Mouse (Mus musculus): ENCODE measurements at regions not wholly inside any gene's neighbourhood (a gene's known extent, or its start where the extent isn't known, plus 50 kb on each side); places are given as distances from the start of the nearest gene placed in this dataset.

DNA sequence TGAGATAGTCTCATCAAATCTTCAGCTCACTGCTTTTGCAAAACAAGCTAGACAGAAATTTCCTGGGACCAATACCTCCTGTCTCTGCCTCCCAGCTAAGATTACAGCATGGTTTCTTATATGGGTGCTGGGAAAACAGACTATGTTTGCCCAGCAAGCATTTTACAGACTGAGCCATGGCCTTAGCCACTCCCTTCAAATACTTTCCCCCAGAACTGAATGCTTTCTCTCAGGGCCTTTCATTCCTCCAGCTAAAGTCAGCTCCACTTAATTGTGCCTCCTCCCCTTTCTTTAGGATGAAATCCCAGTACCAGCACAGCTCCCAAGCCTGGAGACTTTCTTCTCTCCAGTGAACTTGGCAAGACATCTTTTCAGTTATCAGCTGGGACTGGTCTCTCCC, 232.1 kb downstream of the Tmsb4x start:
- no peak for ATAC-seq
- H3K27me3 ChIP-seq (replicated peaks; ENCODE audit: control insufficient read depth, insufficient read depth, low read length): no peaks in the 10 kb centered on the region
- no peak overlapping the region for H3K27ac ChIP-seq (ENCODE audit: low read depth, low read length)
- no peak for DNase-seq (ENCODE audit: low spot score)
- no peak overlapping the region for H3K4me2 ChIP-seq (ENCODE audit: low read length)
- H3K9me3 ChIP-seq (replicated peaks; ENCODE audit: control insufficient read depth, low read length): no peaks in the 10 kb centered on the region
- no peak overlapping the region for H3K4me3 ChIP-seq (ENCODE audit: low read depth, low read length)
- no peak overlapping the region for H3K9ac ChIP-seq (ENCODE audit: low read length)
- no peaks in the 10 kb centered on the region for H3K36me3 ChIP-seq (ENCODE audit: control insufficient read depth, insufficient read depth, low read length)
- no peaks in the 10 kb centered on the region for H3K4me1 ChIP-seq (ENCODE audit: control insufficient read depth, insufficient read depth, low read length)

- no peak overlapping the region for H3K27ac ChIP-seq (ENCODE audit: low read depth, low read length)
- WGBS: 26% methylated on average over 1 of the region's 1 CpGs
- no peak overlapping the region for H3K4me2 ChIP-seq (ENCODE audit: low read length)
- peak; percentile 82 for DNase-seq (ENCODE audit: low spot score)
- ATAC-seq: peak; percentile 92
- no peak overlapping the region for H3K9ac ChIP-seq (ENCODE audit: low read length)
- no peaks in the 10 kb centered on the region for H3K9me3 ChIP-seq (replicated peaks; ENCODE audit: control insufficient read depth, low read length)
- H3K4me3 ChIP-seq (ENCODE audit: low read depth, low read length): no peak overlapping the region
- no peaks in the 10 kb centered on the region for H3K27me3 ChIP-seq (replicated peaks; ENCODE audit: control insufficient read depth, insufficient read depth, low read length)
- H3K36me3 ChIP-seq (ENCODE audit: control insufficient read depth, insufficient read depth, low read length): no peaks in the 10 kb centered on the region
- H3K4me1 ChIP-seq (ENCODE audit: control insufficient read depth, insufficient read depth, low read length): no peaks in the 10 kb centered on the region
Observed at GRCm38 (mm10) chrX:166971721-166972120, 237.4 kb downstream of the Tmsb4x start.

GRCm38 (mm10) chrX:166964656-166965582, 244.2 kb downstream of the Tmsb4x start:
- no peaks in the 10 kb centered on the region for H3K9me3 ChIP-seq (replicated peaks; ENCODE audit: control insufficient read depth, low read length)
- WGBS: 66% methylated on average over 7 of the region's 7 CpGs
- H3K4me2 ChIP-seq (ENCODE audit: low read length): no peak overlapping the region
- H3K27ac ChIP-seq (ENCODE audit: low read depth, low read length): no peak overlapping the region
- no peak overlapping the region for H3K4me3 ChIP-seq (ENCODE audit: low read depth, low read length)
- no peaks in the 10 kb centered on the region for H3K4me1 ChIP-seq (ENCODE audit: control insufficient read depth, insufficient read depth, low read length)
- no peaks in the 10 kb centered on the region for H3K36me3 ChIP-seq (ENCODE audit: control insufficient read depth, insufficient read depth, low read length)
- H3K9ac ChIP-seq (ENCODE audit: low read length): no peak overlapping the region
- DNase-seq (ENCODE audit: low spot score) (peak; percentile 52), ATAC-seq (peak; percentile 70)
- H3K27me3 ChIP-seq (replicated peaks; ENCODE audit: control insufficient read depth, insufficient read depth, low read length): no peaks in the 10 kb centered on the region

DNA sequence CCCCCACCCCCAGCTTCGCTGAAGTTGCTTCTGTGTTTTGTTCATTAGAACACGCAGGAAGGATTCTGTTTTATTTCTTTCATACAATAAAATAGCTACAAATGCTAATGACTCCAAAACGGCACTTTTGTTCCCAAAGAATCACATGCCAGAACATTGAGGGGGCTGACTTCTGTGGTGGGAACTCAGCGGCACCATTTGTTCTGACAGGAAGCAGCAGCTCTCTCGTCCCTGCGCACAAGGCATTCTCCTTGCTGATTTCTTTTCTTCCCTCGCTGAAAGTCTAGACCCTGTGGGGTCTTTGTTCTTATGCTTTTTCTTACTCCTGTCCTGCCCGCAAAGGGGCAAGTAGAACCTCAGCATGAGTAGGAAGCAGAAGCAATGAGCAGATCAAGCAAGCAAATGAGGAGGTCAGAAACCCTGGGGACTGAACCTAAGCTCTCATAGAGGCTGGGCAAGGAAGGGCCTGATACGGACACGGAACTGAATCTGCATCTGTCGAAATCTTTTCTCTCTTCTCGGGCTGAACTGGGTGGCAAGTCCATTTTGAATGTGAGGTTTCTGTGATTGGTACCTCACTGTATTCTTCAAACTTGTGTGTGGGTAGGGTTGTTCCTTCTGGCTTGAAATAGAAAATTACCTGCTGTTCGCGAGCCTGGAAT, 256.5 kb downstream of the Tmsb4x start:
- Histone ChIP-seq H3K9me3 (replicated peaks; ENCODE audit: control insufficient read depth, low read length) (no peaks in the 10 kb centered on the region), H3K36me3 (ENCODE audit: control insufficient read depth, insufficient read depth, low read length) (no peaks in the 10 kb centered on the region), H3K4me3 (ENCODE audit: low read depth, low read length) (no peak overlapping the region), H3K4me1 (ENCODE audit: control insufficient read depth, insufficient read depth, low read length) (no peaks in the 10 kb centered on the region), H3K4me2 (ENCODE audit: low read length) (0 out of 2 replicates have a peak overlapping the region, but pooled peaks have one; percentile 7), H3K27ac (ENCODE audit: low read depth, low read length) (no peak overlapping the region), H3K27me3 (replicated peaks; ENCODE audit: control insufficient read depth, insufficient read depth, low read length) (0 out of 2 replicates have a peak, but pooled peaks cover 4% of the 10 kb centered on the region), H3K9ac (ENCODE audit: low read length) (no peak overlapping the region)
- WGBS: 49% methylated on average over 14 of the region's 14 CpGs
- no peak for ATAC-seq
- DNase-seq (ENCODE audit: low spot score): peak; percentile 13

DNA sequence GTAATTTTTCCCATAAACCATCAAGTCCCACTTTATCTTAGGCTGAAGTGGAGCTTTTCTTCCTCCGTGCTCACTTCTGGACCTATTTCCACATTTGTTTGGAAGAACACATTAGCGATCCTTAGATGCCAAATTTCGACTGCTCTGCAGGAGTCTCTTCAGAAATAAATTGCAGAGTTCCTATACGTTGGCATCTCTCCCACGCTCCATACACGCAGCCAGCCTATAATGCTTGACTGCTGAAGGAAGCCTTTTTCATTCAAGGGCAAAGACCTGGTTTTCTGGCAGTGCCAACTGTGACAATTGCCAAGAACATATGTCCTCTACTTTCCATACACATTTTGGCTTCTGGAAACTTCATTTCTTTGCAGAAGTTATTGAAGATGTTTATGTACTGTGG, 258.1 kb downstream of the Tmsb4x start:
- H3K27ac ChIP-seq (ENCODE audit: low read depth, low read length): no peak overlapping the region
- H3K9me3 ChIP-seq (replicated peaks; ENCODE audit: control insufficient read depth, low read length): no peaks in the 10 kb centered on the region
- H3K4me1 ChIP-seq (ENCODE audit: control insufficient read depth, insufficient read depth, low read length): no peaks in the 10 kb centered on the region
- H3K9ac ChIP-seq (ENCODE audit: low read length): no peak overlapping the region
- DNase-seq (ENCODE audit: low spot score): peak; percentile 65
- H3K4me2 ChIP-seq (ENCODE audit: low read length): no peak overlapping the region
- H3K4me3 ChIP-seq (ENCODE audit: low read depth, low read length): no peak overlapping the region
- WGBS: 65% methylated on average over 6 of the region's 6 CpGs
- ATAC-seq: peak; percentile 32; the same call in 1 of the 2 replicates
- 0 out of 2 replicates have a peak, but pooled peaks cover 4% of the 10 kb centered on the region for H3K27me3 ChIP-seq (replicated peaks; ENCODE audit: control insufficient read depth, insufficient read depth, low read length)
- H3K36me3 ChIP-seq (ENCODE audit: control insufficient read depth, insufficient read depth, low read length): no peaks in the 10 kb centered on the region

DNA sequence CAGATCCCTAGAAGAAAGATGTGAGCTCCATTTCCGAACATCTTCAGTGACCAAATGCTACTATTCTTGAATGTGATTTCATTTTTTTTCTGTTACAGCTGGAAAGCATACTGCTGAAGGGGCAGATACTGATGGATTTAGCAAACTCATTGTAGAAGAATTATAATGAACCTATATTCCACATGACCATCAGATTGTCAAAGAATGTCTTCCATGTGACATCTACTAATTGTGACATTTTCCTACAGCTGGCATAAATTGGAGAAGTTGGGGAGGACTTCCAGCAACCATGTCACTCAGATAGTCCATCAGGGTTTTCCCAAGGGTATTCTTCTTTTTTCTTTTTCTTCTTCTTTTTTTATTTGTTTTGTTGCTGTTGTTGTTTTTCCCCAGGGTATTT, 263.2 kb downstream of the Tmsb4x start:
- Histone ChIP-seq H3K27me3 (replicated peaks; ENCODE audit: control insufficient read depth, insufficient read depth, low read length) (no peaks in the 10 kb centered on the region), H3K9me3 (replicated peaks; ENCODE audit: control insufficient read depth, low read length) (no peaks in the 10 kb centered on the region), H3K36me3 (ENCODE audit: control insufficient read depth, insufficient read depth, low read length) (no peaks in the 10 kb centered on the region), H3K4me1 (ENCODE audit: control insufficient read depth, insufficient read depth, low read length) (no peaks in the 10 kb centered on the region), H3K4me3 (ENCODE audit: low read depth, low read length) (no peak overlapping the region), H3K9ac (ENCODE audit: low read length) (no peak overlapping the region), H3K4me2 (ENCODE audit: low read length) (no peak overlapping the region), H3K27ac (ENCODE audit: low read depth, low read length) (no peak overlapping the region)
- ATAC-seq: no peak
- 87% methylated on average over 1 of the region's 1 CpGs for WGBS
- no peak for DNase-seq (ENCODE audit: low spot score)

DNA sequence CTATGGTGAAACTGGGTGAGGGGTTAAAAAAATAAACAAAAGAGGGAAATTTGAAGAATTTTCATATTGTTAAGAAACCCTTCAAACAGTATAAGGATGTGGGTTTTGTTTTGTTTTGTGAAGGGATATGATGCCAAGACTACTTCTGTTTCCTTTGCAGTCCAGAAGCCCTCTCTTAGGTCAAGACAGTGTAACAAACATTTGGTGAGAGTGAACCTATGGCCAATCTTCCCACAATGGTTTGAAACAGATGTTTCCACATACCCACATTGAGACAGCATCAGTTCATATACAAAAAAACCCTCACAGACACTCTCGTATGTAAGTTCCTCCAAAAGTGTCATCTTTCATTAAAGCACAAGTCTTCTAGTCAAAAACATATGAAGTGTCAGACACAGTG, 263.6 kb downstream of the Tmsb4x start:
- no peaks in the 10 kb centered on the region for H3K36me3 ChIP-seq (ENCODE audit: control insufficient read depth, insufficient read depth, low read length)
- no peak overlapping the region for H3K4me2 ChIP-seq (ENCODE audit: low read length)
- no peak overlapping the region for H3K27ac ChIP-seq (ENCODE audit: low read depth, low read length)
- H3K4me1 ChIP-seq (ENCODE audit: control insufficient read depth, insufficient read depth, low read length): no peaks in the 10 kb centered on the region
- ATAC-seq (no peak), DNase-seq (ENCODE audit: low spot score) (no peak)
- H3K9me3 ChIP-seq (replicated peaks; ENCODE audit: control insufficient read depth, low read length): no peaks in the 10 kb centered on the region
- H3K9ac ChIP-seq (ENCODE audit: low read length): no peak overlapping the region
- no peaks in the 10 kb centered on the region for H3K27me3 ChIP-seq (replicated peaks; ENCODE audit: control insufficient read depth, insufficient read depth, low read length)
- WGBS: 84% methylated on average over 1 of the region's 1 CpGs
- no peak overlapping the region for H3K4me3 ChIP-seq (ENCODE audit: low read depth, low read length)

GRCm38 (mm10) chrX:166933766-166934165, 275.3 kb downstream of the Tmsb4x start:
- ATAC-seq (no peak), DNase-seq (ENCODE audit: low spot score) (peak; percentile 5)
- WGBS: 51% methylated on average over 2 of the region's 2 CpGs
- no peak overlapping the region for H3K4me2 ChIP-seq (ENCODE audit: low read length)
- H3K9ac ChIP-seq (ENCODE audit: low read length): no peak overlapping the region
- H3K27ac ChIP-seq (ENCODE audit: low read depth, low read length): no peak overlapping the region
- H3K4me3 ChIP-seq (ENCODE audit: low read depth, low read length): no peak overlapping the region
- H3K27me3 ChIP-seq (replicated peaks; ENCODE audit: control insufficient read depth, insufficient read depth, low read length): no peaks in the 10 kb centered on the region
- no peaks in the 10 kb centered on the region for H3K9me3 ChIP-seq (replicated peaks; ENCODE audit: control insufficient read depth, low read length)
- H3K36me3 ChIP-seq (ENCODE audit: control insufficient read depth, insufficient read depth, low read length): no peaks in the 10 kb centered on the region
- no peaks in the 10 kb centered on the region for H3K4me1 ChIP-seq (ENCODE audit: control insufficient read depth, insufficient read depth, low read length)

- no peak overlapping the region for H3K27ac ChIP-seq (ENCODE audit: low read depth, low read length)
- ATAC-seq: no peak
- H3K36me3 ChIP-seq (ENCODE audit: control insufficient read depth, insufficient read depth, low read length): no peaks in the 10 kb centered on the region
- H3K4me3 ChIP-seq (ENCODE audit: low read depth, low read length): no peak overlapping the region
- no peaks in the 10 kb centered on the region for H3K4me1 ChIP-seq (ENCODE audit: control insufficient read depth, insufficient read depth, low read length)
- H3K9me3 ChIP-seq (replicated peaks; ENCODE audit: control insufficient read depth, low read length): no peaks in the 10 kb centered on the region
- no peak for DNase-seq (ENCODE audit: low spot score)
- H3K4me2 ChIP-seq (ENCODE audit: low read length): no peak overlapping the region
- H3K9ac ChIP-seq (ENCODE audit: low read length): no peak overlapping the region
- no peaks in the 10 kb centered on the region for H3K27me3 ChIP-seq (replicated peaks; ENCODE audit: control insufficient read depth, insufficient read depth, low read length)
Observed at GRCm38 (mm10) chrX:166932472-166932871, 276.6 kb downstream of the Tmsb4x start.
